Mouse (Mus musculus) intestine, embryonic 14.5 days (tissue): ENCODE data around the gene Spink4. TPM values are rescaled to one million over a fixed set of nuclear protein-coding genes. Genes with fewer than 3 reads are reported as not detected.

Source experiments
- ATAC-seq: fragments of 200-750 bp; cut with Nextera tagmentation; replicated peaks from 2 replicates; pipeline ENCODE4 v1.8.0; 2017; ENCODE audit warnings: low read depth, moderate number of reproducible peaks, moderate TSS enrichment, moderate library complexity; ENCODE audit not compliant: low FRiP score, low TSS enrichment
- DNase-seq: peaks from one replicate; pipeline ENCODE4 v3.0.0-alpha.2; 2018; ENCODE audit warnings: low spot score
- H3K27ac ChIP-seq: fragments of 300-500 bp; sonication (generic); 2 replicates; pipeline ENCODE4 v1.5.1; 2014; ENCODE audit warnings: low read depth, mild to moderate bottlenecking, control low read depth
- H3K27me3 ChIP-seq: fragments of 300-500 bp; sonication (generic); replicated peaks from 2 replicates; pipeline ENCODE4 v1.6.1; 2014; ENCODE audit warnings: low read length, control low read depth; ENCODE audit not compliant: control insufficient read depth, insufficient read depth
- H3K36me3 ChIP-seq: fragments of 300-500 bp; sonication (generic); 2 replicates; pipeline ENCODE4 v1.6.1; 2014; ENCODE audit warnings: low read length, control low read depth; ENCODE audit not compliant: control insufficient read depth, insufficient read depth
- H3K4me1 ChIP-seq: fragments of 300-500 bp; sonication (generic); replicated peaks from 2 replicates; pipeline ENCODE4 v1.6.1; 2014; ENCODE audit warnings: low read length, control low read depth, mixed read lengths; ENCODE audit not compliant: control insufficient read depth, insufficient read depth
- H3K4me2 ChIP-seq: fragments of 300-500 bp; sonication (generic); 2 replicates; pipeline ENCODE4 v1.6.1; 2014; ENCODE audit warnings: low read length
- H3K4me3 ChIP-seq: fragments of 300-500 bp; sonication (generic); 2 replicates; pipeline ENCODE4 v1.5.1; 2014; ENCODE audit warnings: low read depth, low read length, control low read depth, mixed read lengths
- H3K9ac ChIP-seq: fragments of 300-500 bp; sonication (generic); 2 replicates; pipeline ENCODE4 v1.6.1; 2014; ENCODE audit warnings: mild to moderate bottlenecking, low read length
- H3K9me3 ChIP-seq: fragments of 300-500 bp; sonication (generic); 2 replicates; pipeline ENCODE4 v1.6.1; 2016; ENCODE audit warnings: low read length, control low read depth; ENCODE audit not compliant: control insufficient read depth
- WGBS: fragments of 180-500 bp; shearing (Covaris S2); extraction: QIAGEN DNeasy Blood & Tissue Kit; methylation state at CpG from one replicate; pipeline ENCODE4 v1.1.7; 2014; 5-methylcytosine and 5-hydroxymethylcytosine counted together
- polyA plus RNA-seq: library from polyadenylated mRNA; unstranded; fragments of >200 nt; fragmentation: Nextera tagmentation; extraction: Ambion mirVana; gene quantifications from 2 replicates; pipeline ENCODE4 v1.2.1, GENCODE M21; 2014

The Spink4 gene
- polyA plus RNA-seq, result 33.9 and 76.7 TPM in 2 replicates

DNA sequence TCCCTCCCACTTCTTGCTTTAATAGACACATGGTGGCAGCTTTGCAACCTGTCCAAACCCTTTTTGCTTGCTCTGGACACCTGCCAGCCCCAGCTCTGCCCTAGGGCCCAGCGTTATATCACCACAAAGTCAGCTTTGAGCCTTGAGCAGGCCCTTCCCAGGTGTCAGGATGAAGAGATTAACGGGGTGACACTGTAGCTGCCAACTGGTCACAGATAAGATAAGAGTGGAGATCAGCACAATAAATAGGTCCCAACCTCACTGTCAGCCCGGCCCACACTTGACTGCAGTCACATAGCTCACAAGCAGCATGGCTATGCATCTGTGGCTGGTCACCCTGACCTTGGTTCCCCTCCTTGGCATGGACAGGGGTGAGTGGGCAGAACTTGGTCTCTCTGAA is at the start of gene Spink4:
Gene Spink4, plus strand, starts transcription at position 268 of the 400 bp plus-strand sequence.
- H3K4me3 ChIP-seq, result no peak within 1 kb of the TSS
- ATAC-seq (no peak), DNase-seq (no peak)
- no peaks in the 10 kb centered on the region for H3K27me3 ChIP-seq
- no peak within 1 kb of the TSS for H3K27ac ChIP-seq
- H3K9me3 ChIP-seq, result no peaks in the 10 kb centered on the region
- 29% methylated on average over 3 of the region's 3 CpGs for WGBS
- H3K4me2 ChIP-seq, result no peak within 1 kb of the TSS
- H3K9ac ChIP-seq, result no peak within 1 kb of the TSS
- H3K36me3 ChIP-seq, result no peaks in the 10 kb centered on the region
- H3K4me1 ChIP-seq, result no peaks in the 10 kb centered on the region

DNA sequence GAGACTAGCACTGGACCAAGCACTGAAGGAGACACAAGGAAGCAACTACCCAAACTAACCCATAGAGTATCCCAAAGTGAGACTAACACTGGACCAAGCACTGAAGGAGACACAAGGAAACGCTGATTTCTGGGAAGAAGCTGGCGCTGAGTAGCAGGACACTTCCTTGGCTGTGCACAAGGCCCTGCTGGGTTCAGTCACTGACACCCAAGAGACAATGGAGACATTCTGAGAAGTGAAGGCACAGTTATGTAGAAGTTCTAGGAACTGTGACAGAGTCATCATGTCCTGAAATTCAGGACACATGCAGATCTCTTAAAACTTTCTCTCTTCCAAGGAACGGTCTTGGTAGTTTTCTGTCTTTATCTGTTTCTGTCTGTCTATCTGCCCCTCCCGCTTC is 49.6 kb upstream of the Spink4 start:
- DNase-seq (no peak), ATAC-seq (no peak)
- Histone ChIP-seq H3K36me3 (no peaks in the 10 kb centered on the region), H3K4me1 (peaks cover 20% of the 10 kb centered on the region), H3K4me2 (no peak overlapping the region), H3K4me3 (no peak overlapping the region), H3K9ac (no peak overlapping the region), H3K27ac (no peak overlapping the region), H3K27me3 (no peaks in the 10 kb centered on the region), H3K9me3 (no peaks in the 10 kb centered on the region)
- WGBS, result 92% methylated on average over 4 of the region's 4 CpGs

DNA sequence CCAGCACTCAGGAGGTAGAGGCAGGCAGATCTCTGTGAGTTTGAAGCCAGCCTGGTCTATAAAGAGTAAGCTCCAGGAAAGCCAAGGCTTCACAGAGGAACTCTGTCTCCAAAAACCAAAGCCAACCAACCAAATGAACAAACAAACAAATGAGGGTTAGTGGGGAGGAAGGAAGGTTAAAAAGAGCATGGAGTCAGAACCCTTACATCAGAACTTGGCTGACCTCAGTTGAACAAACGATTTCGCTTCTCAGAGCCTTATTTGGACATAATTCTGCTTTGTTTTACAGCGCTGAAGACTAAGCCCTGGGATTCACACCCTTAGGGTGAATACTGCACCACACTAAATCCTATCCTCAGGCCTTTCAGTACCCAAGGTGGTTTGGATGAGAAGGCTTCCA is 47.7 kb upstream of the Spink4 start:
- Histone ChIP-seq H3K36me3 (no peaks in the 10 kb centered on the region), H3K4me2 (no peak overlapping the region), H3K27ac (no peak overlapping the region), H3K9ac (no peak overlapping the region), H3K4me3 (no peak overlapping the region), H3K27me3 (no peaks in the 10 kb centered on the region), H3K9me3 (no peaks in the 10 kb centered on the region), H3K4me1 (peaks cover 36% of the 10 kb centered on the region)
- 84% methylated on average over 3 of the region's 3 CpGs for WGBS
- DNase-seq (no peak), ATAC-seq (no peak)

DNA sequence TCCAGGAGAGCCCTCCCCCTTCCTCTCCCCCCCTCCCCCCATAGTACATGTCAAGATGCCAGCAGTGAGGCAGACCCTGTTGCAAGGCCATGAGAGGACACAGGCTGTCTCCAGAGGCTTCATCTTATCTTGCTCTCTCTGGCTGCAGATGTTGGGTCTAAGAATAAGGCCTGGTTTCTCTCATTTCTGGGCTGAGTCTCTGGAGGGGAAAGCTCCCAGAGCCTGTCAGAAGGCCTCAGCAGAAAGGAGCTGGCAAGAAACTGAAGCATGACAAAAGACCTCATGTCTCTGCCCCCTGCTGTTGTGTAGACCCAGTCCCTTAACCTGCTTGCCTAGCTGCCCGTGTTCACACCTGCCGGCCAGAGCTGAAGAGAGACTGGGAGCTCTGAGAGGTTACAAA is 46.5 kb upstream of the Spink4 start:
- no peak overlapping the region for H3K9ac ChIP-seq
- ATAC-seq (no peak), DNase-seq (no peak)
- no peaks in the 10 kb centered on the region for H3K36me3 ChIP-seq
- 38% methylated on average over 2 of the region's 2 CpGs for WGBS
- peaks cover 44% of the 10 kb centered on the region for H3K4me1 ChIP-seq
- peak overlapping the region; percentile 67 for H3K27ac ChIP-seq
- no peaks in the 10 kb centered on the region for H3K9me3 ChIP-seq
- H3K4me3 ChIP-seq, result no peak overlapping the region
- no peak overlapping the region for H3K4me2 ChIP-seq
- no peaks in the 10 kb centered on the region for H3K27me3 ChIP-seq

DNA sequence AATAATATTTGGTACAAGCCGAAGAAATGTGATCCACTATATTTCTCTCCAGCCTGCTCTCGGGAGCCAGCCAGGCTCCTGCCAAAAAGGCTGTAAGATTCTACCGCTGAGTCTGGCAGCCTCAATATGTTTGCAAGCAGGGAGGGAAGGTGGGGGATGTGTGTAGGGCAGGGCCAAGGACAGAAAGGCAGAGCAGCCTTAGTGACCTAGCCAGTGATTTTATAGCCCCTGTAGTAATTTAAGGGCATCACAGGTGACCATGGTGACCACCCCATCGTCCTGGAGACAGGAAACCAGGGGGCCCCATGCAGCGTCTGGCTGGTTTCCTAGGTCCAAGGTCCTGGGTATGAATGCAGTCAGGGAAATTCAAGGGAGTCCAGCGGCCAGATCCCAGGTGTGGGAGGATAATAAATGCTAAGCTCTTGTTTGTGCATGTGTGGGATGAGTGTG is 45.7 kb upstream of the Spink4 start:
- Histone ChIP-seq H3K9me3 (no peaks in the 10 kb centered on the region), H3K27me3 (no peaks in the 10 kb centered on the region), H3K4me2 (no peak overlapping the region), H3K4me3 (no peak overlapping the region), H3K36me3 (no peaks in the 10 kb centered on the region), H3K4me1 (peaks cover 44% of the 10 kb centered on the region), H3K9ac (no peak overlapping the region), H3K27ac (peak overlapping the region; percentile 67)
- WGBS, result 13% methylated on average over 6 of the region's 6 CpGs
- ATAC-seq (peak; percentile 77), DNase-seq (peak; percentile 74)

DNA sequence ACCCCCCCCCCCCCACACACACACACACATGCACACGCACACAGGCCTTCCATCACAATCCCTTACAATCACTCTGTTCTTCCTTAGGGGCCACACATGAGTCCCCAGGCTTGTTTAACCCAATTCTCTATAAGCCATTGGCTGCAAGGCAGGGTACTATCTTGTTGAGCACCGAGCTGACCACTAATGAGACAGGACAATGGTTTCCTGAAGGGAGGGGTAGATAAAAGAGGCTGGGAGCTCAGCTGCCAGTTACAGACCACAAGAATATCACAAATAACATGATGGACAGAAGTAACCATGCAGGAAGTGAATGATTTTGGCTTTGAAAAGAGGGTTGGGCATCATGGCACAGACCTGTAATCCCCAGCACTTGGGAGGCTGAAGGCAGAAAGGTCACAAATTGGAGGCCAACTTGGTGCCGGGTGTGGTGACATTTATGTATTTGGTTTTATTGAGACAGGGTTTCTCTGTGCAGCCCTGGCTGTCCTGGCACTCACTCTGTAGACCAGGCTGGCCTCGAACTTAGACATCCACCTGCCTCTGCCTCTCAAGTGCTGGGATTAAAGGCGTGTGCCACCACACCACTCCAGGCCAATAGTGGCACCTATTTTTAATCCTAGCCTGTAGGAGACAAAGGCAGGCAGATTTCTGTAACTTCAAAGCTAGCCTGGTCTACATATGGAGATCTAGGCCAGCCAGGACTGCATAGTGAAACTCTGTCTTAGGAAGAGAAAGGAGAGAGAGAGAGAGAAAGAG is 44.9 kb upstream of the Spink4 start:
- H3K9ac ChIP-seq, result no peak overlapping the region
- H3K27me3 ChIP-seq, result no peaks in the 10 kb centered on the region
- no peak for DNase-seq
- H3K36me3 ChIP-seq, result no peaks in the 10 kb centered on the region
- no peak overlapping the region for H3K4me3 ChIP-seq
- no peak for ATAC-seq
- peaks cover 44% of the 10 kb centered on the region for H3K4me1 ChIP-seq
- WGBS, result 73% methylated on average over 5 of the region's 5 CpGs
- peak overlapping the region; percentile 67; the same call in 1 of the 2 replicates for H3K27ac ChIP-seq
- H3K9me3 ChIP-seq, result no peaks in the 10 kb centered on the region
- no peak overlapping the region for H3K4me2 ChIP-seq

DNA sequence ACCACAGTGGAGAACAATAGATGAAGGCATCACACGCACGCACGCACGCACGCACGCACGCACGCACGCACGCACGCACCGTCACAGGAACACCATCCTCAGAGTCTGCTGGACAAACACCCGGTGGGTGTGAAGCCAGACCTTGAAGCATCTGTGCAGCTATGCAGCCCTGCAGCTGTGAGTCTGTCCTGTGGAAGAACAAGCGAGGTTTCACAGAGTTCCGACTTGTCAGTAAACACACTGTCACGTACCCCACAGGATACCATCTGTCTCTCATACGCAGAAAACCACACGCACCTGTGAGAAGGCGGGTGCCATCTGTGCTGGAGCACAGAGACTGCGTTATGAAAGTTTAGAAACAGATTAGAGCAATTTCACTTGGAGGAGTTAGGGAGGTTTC is 44.0 kb upstream of the Spink4 start:
- ATAC-seq, result no peak
- Histone ChIP-seq H3K4me1 (peaks cover 44% of the 10 kb centered on the region), H3K9ac (no peak overlapping the region), H3K27ac (no peak overlapping the region), H3K27me3 (no peaks in the 10 kb centered on the region), H3K9me3 (no peaks in the 10 kb centered on the region), H3K36me3 (no peaks in the 10 kb centered on the region), H3K4me3 (no peak overlapping the region), H3K4me2 (no peak overlapping the region)
- 72% methylated on average over 20 of the region's 20 CpGs for WGBS
- no peak for DNase-seq

DNA sequence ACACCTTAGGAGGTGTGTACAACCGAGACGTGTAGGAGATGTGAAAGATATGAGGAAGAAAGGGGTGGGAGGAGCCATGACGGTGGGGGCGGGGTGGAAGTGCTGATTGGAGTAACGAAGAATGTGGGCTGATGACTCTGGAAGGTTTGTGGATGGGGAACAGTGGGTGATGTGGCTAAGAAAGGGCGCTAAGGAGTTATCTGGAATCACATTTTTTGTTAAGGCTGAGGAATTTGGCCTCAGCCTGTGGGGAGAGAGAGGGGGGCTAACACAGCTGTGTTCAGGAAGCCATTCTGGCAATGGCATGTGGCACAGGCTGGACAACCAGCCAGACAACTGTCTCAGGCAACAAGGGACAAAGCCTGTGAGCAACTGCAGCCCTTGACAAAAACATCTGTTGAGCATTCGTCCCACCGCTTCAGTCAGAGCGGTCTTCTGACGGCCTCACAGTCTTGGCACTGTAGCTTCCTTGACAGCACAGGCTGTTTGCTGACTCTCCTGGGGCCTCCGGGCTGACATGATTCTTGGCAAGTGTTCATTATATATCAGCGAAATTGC is 43.0 kb upstream of the Spink4 start:
- H3K27ac ChIP-seq, result peak overlapping the region; percentile 69
- no peaks in the 10 kb centered on the region for H3K36me3 ChIP-seq
- no peaks in the 10 kb centered on the region for H3K27me3 ChIP-seq
- H3K9me3 ChIP-seq, result no peaks in the 10 kb centered on the region
- peak; percentile 64 for DNase-seq
- H3K9ac ChIP-seq, result no peak overlapping the region
- H3K4me1 ChIP-seq, result peaks cover 44% of the 10 kb centered on the region
- H3K4me3 ChIP-seq, result 0 out of 2 replicates have a peak overlapping the region, but pooled peaks have one; percentile 4
- peak overlapping the region; percentile 29 for H3K4me2 ChIP-seq
- ATAC-seq, result peak; percentile 41; the same call in 1 of the 2 replicates
- WGBS, result 19% methylated on average over 12 of the region's 12 CpGs
